Mouse (Mus musculus) bone marrow, adult 2 months (tissue): ENCODE data around the gene Slc22a4.

Source experiments
- CTCF ChIP-seq: fragments of 200-500 bp; IDR thresholded peaks from 2 replicates; pipeline ENCODE4 v1.5.1; 2011; ENCODE audit warnings: low read length, control low read depth; ENCODE audit not compliant: control insufficient read depth, insufficient read depth
- POLR2A ChIP-seq: fragments of 200-500 bp; IDR thresholded peaks from 2 replicates; pipeline ENCODE4 v1.6.1; 2011; ENCODE audit warnings: low read depth, mild to moderate bottlenecking, control low read depth, low read length, borderline replicate concordance; ENCODE audit not compliant: control insufficient read depth

- TF ChIP-seq CTCF (no peak), POLR2A (no peak)
These were observed 23.7 kb downstream of the Slc22a4 start for GRCm38 (mm10) chr11:54004221-54004620.
